In genomic region chr8:128416896-128417295, GRCm38 (mm10) we compare ENCODE assay signal across 12 mouse cellular contexts. TPM values are rescaled to one million over a fixed set of nuclear protein-coding genes. Genes with fewer than 3 reads are reported as not detected.
DNase-seq lines count a peak whose midpoint lies in the region; ATAC-seq and TF ChIP-seq lines count a peak whose summit lies in the region.
"Had no signal": no experiment of that assay in that cellular context is flagged by ENCODE, and none has a peak within 500 bp of the region (broad histone marks: within the 10 kb centered on the region; RNA-seq: fewer than 3 reads in every experiment).

No protein-coding gene starts in this region.

- peaks cover 35% of the 10 kb centered on the region for H3K4me1 ChIP-seq in forebrain, embryonic 13.5 days
- peaks cover 33% of the 10 kb centered on the region for H3K4me1 ChIP-seq in forebrain, embryonic 10.5 days
- peaks cover 16% of the 10 kb centered on the region; the same call in 1 of the 2 replicates for H3K4me1 ChIP-seq in kidney, postnatal 0 days (replicated peaks; ENCODE audit: insufficient read depth, low read length)
- H3K4me1 ChIP-seq in limb, embryonic 15.5 days, result peaks cover 23% of the 10 kb centered on the region

- H3K9me3 ChIP-seq in forebrain, embryonic 13.5 days (replicated peaks), result no peaks in the 10 kb centered on the region
- H3K9me3 ChIP-seq in forebrain, embryonic 10.5 days, result no peaks in the 10 kb centered on the region
- H3K9me3 ChIP-seq in kidney, postnatal 0 days (replicated peaks; ENCODE audit: low read length), result no peaks in the 10 kb centered on the region
- H3K9me3 ChIP-seq in limb, embryonic 15.5 days, result no peaks in the 10 kb centered on the region

- no peaks in the 10 kb centered on the region for H3K27me3 ChIP-seq in forebrain, embryonic 13.5 days
- H3K27me3 ChIP-seq in forebrain, embryonic 10.5 days (ENCODE audit: poor library complexity, severe bottlenecking), result no peaks in the 10 kb centered on the region; the same call in 1 of the 2 replicates
- no peaks in the 10 kb centered on the region for H3K27me3 ChIP-seq in kidney, postnatal 0 days (ENCODE audit: insufficient read depth, low read length)
- H3K27me3 ChIP-seq in limb, embryonic 15.5 days, result no peaks in the 10 kb centered on the region

- no peak overlapping the region for H3K4me2 ChIP-seq in forebrain, embryonic 13.5 days
- H3K4me2 ChIP-seq in kidney, postnatal 0 days (ENCODE audit: low read length), result no peak overlapping the region
- H3K4me2 ChIP-seq in limb, embryonic 15.5 days, result no peak overlapping the region

- ATAC-seq in forebrain, embryonic 13.5 days, result no peak
- ATAC-seq in kidney, postnatal 0 days (replicated peaks; ENCODE audit: low FRiP score, low read depth), result no peak; the same call in 1 of the 2 replicates
- ATAC-seq in limb, embryonic 15.5 days (ENCODE audit: insufficient number of reproducible peaks, low FRiP score, low TSS enrichment, low read depth), result no peak
- no peak for ATAC-seq in megakaryocyte progenitor cell, adult 5-6 weeks (replicated peaks; ENCODE audit: poor library complexity)

- DNase-seq in forebrain, embryonic 10.5 days (ENCODE audit: extremely low spot score, low spot score), result no peak
- peak; percentile 38 for DNase-seq in kidney, postnatal 0 days (ENCODE audit: low spot score)
- DNase-seq in kidney, postnatal 14 days, result no peak
- peak; percentile 30 to 36 for DNase-seq in adrenal gland, postnatal 36 days
- no peak for DNase-seq in adipocyte (ENCODE audit: low spot score)
- DNase-seq: cerebellum, adult 18-20 months; liver; spleen, adult 18-20 months; thymus, postnatal 36 days had no signal

- H3K27ac ChIP-seq in forebrain, embryonic 13.5 days, result peak overlapping the region; percentile 15
- no peak overlapping the region for H3K27ac ChIP-seq in forebrain, embryonic 10.5 days
- H3K27ac ChIP-seq in kidney, postnatal 0 days, result no peak overlapping the region
- H3K27ac ChIP-seq in limb, embryonic 15.5 days, result 0 out of 2 replicates have a peak overlapping the region, but pooled peaks have one; percentile 28

- H3K36me3 ChIP-seq in forebrain, embryonic 13.5 days (ENCODE audit: poor library complexity, severe bottlenecking), result no peaks in the 10 kb centered on the region
- H3K36me3 ChIP-seq in forebrain, embryonic 10.5 days (replicated peaks), result no peaks in the 10 kb centered on the region
- H3K36me3 ChIP-seq in kidney, postnatal 0 days (ENCODE audit: insufficient read depth, low read length), result peaks cover 15% of the 10 kb centered on the region; the same call in 1 of the 2 replicates
- H3K36me3 ChIP-seq in limb, embryonic 15.5 days, result peaks cover 2% of the 10 kb centered on the region; the same call in 1 of the 2 replicates

- no peak overlapping the region for H3K4me3 ChIP-seq in forebrain, embryonic 13.5 days
- no peak overlapping the region for H3K4me3 ChIP-seq in forebrain, embryonic 10.5 days
- no peak overlapping the region for H3K4me3 ChIP-seq in kidney, postnatal 0 days (replicated peaks; ENCODE audit: low read depth, low read length)
- no peak overlapping the region for H3K4me3 ChIP-seq in limb, embryonic 15.5 days

- no peak for TF ChIP-seq CTCF in kidney, postnatal 0 days (IDR thresholded peaks at IDR 0.05; ENCODE audit: low read depth)

- no peak overlapping the region for H3K9ac ChIP-seq in forebrain, embryonic 13.5 days
- H3K9ac ChIP-seq in kidney, postnatal 0 days (ENCODE audit: low read depth, low read length), result no peak overlapping the region
- no peak overlapping the region for H3K9ac ChIP-seq in limb, embryonic 15.5 days

- WGBS in forebrain, embryonic 13.5 days, result 56% methylated on average over 2 of the region's 2 CpGs
- 81% methylated on average over 2 of the region's 2 CpGs for WGBS in forebrain, embryonic 10.5 days
- WGBS in kidney, postnatal 0 days, result 36% methylated on average over 2 of the region's 2 CpGs
- 50% methylated on average over 2 of the region's 2 CpGs for WGBS in limb, embryonic 15.5 days

RNA-seq across cellular contexts. Expression of gene Nrp1, which starts 58.5 kb away (rescaled TPM):
- 54.4 and 55.9 TPM in 2 replicates for polyA plus RNA-seq in forebrain, embryonic 13.5 days (2015; fragmentation: Nextera tagmentation; extraction: Ambion mirVana)
- polyA plus RNA-seq in forebrain, embryonic 10.5 days (2016; fragmentation: Nextera tagmentation; extraction: Ambion mirVana), result 15.8 and 17.7 TPM in 2 replicates
- polyA plus RNA-seq in kidney, postnatal 0 days (2015; fragmentation: Nextera tagmentation; extraction: Ambion mirVana), result 98.4 and 105 TPM in 2 replicates
- total RNA-seq in adrenal gland, postnatal 36 days (2021), result 100 to 1,000 TPM in 1 of 2 experiments, 10 to 100 TPM in 1; 93.6 to 103 TPM
- 93.4 and 100 TPM in 2 replicates for polyA plus RNA-seq in limb, embryonic 15.5 days (2015; fragmentation: Nextera tagmentation; extraction: Ambion mirVana)
- 8.3 and 9.4 TPM in 2 replicates for total RNA-seq in megakaryocyte progenitor cell, adult 5-6 weeks (2015)
- 9.7 and 11.7 TPM in 2 replicates for total RNA-seq in megakaryocyte progenitor cell, adult 5-6 weeks (2017)

Comparison
In these comparisons a context has a peak if more than half of its experiments do, and no peak if none do; other contexts are left out.
1. H3K27ac ChIP-seq: peak in forebrain, embryonic 13.5 days (single experiment) and limb, embryonic 15.5 days (single experiment); none in forebrain, embryonic 10.5 days (single experiment) and kidney, postnatal 0 days (single experiment).
2. DNase-seq: peak in kidney, postnatal 0 days (single experiment) and adrenal gland, postnatal 36 days (2 of 2); none in forebrain, embryonic 10.5 days (single experiment), kidney, postnatal 14 days (single experiment) and adipocyte (single experiment).